Comparison of ENCODE assay signal across 24 mouse cellular contexts in genomic region chr7:19953054-19953453, GRCm38 (mm10). TPM values are rescaled to one million over a fixed set of nuclear protein-coding genes. Genes with fewer than 3 reads are reported as not detected.
A peak's percentile ranks its signal among the peaks of the same experiment; 100 is the strongest.
DNase-seq lines count a peak whose midpoint lies in the region; ATAC-seq and TF ChIP-seq lines count a peak whose summit lies in the region.
"Had no signal": no experiment of that assay in that cellular context is flagged by ENCODE, and none has a peak within 500 bp of the region (broad histone marks: within the 10 kb centered on the region; RNA-seq: fewer than 3 reads in every experiment).

No protein-coding gene starts in this region.

- peak; percentile 39; the same call in 1 of the 2 replicates for ATAC-seq in lung, embryonic 14.5 days (ENCODE audit: insufficient read depth)
- no peak; the same call in 1 of the 2 replicates for ATAC-seq in intestine, embryonic 14.5 days (replicated peaks; ENCODE audit: low FRiP score, low TSS enrichment, low read depth)
- ATAC-seq in stomach, embryonic 16.5 days (ENCODE audit: insufficient read depth, low FRiP score): peak; percentile 6; the same call in 1 of the 2 replicates
- no peak for ATAC-seq in heart, embryonic 12.5 days (ENCODE audit: insufficient number of reproducible peaks, low FRiP score)
- ATAC-seq: forebrain, embryonic 13.5 days; Patski had no signal

- 27% methylated on average over 9 of the region's 9 CpGs for WGBS in lung, embryonic 14.5 days
- 35% methylated on average over 9 of the region's 9 CpGs for WGBS in intestine, embryonic 14.5 days
- WGBS in stomach, embryonic 16.5 days: 33% methylated on average over 9 of the region's 9 CpGs
- WGBS in heart, embryonic 12.5 days: 57% methylated on average over 9 of the region's 9 CpGs

- H3K36me3 ChIP-seq in lung, embryonic 14.5 days (ENCODE audit: insufficient read depth): no peaks in the 10 kb centered on the region
- H3K36me3 ChIP-seq in intestine, embryonic 14.5 days (ENCODE audit: control insufficient read depth, insufficient read depth, low read length): no peaks in the 10 kb centered on the region
- no peaks in the 10 kb centered on the region for H3K36me3 ChIP-seq in stomach, embryonic 16.5 days (ENCODE audit: control insufficient read depth, insufficient read depth, low read length)
- no peaks in the 10 kb centered on the region for H3K36me3 ChIP-seq in heart, embryonic 12.5 days
- H3K36me3 ChIP-seq: heart, embryonic 13.5 days; limb, embryonic 12.5 days; neural tube, embryonic 15.5 days had no signal

- no peaks in the 10 kb centered on the region for H3K4me1 ChIP-seq in lung, embryonic 14.5 days (ENCODE audit: insufficient read depth)
- H3K4me1 ChIP-seq in intestine, embryonic 14.5 days (replicated peaks; ENCODE audit: control insufficient read depth, insufficient read depth, low read length): peaks cover 9% of the 10 kb centered on the region; the same call in 1 of the 2 replicates
- H3K4me1 ChIP-seq in stomach, embryonic 16.5 days (ENCODE audit: control insufficient read depth, insufficient read depth, low read length): peaks cover 10% of the 10 kb centered on the region
- H3K4me1 ChIP-seq in heart, embryonic 12.5 days (replicated peaks): no peaks in the 10 kb centered on the region
- H3K4me1 ChIP-seq: forebrain, embryonic 13.5 days; limb, embryonic 12.5 days; neural tube, embryonic 15.5 days had no signal

- H3K9me3 ChIP-seq in lung, embryonic 14.5 days (ENCODE audit: low read depth, low read length): no peaks in the 10 kb centered on the region
- no peaks in the 10 kb centered on the region for H3K9me3 ChIP-seq in intestine, embryonic 14.5 days (ENCODE audit: control insufficient read depth, low read length)
- H3K9me3 ChIP-seq in stomach, embryonic 16.5 days (replicated peaks; ENCODE audit: control insufficient read depth, low read length): no peaks in the 10 kb centered on the region
- no peaks in the 10 kb centered on the region for H3K9me3 ChIP-seq in heart, embryonic 12.5 days (replicated peaks)
- H3K9me3 ChIP-seq: forebrain, embryonic 13.5 days; heart, embryonic 13.5 days; limb, embryonic 12.5 days; megakaryocyte, embryonic 14.5 days; neural tube, embryonic 15.5 days had no signal

- DNase-seq in lung, embryonic 14.5 days: peak; percentile 9
- no peak for DNase-seq in lung, postnatal 14 days
- peak; percentile 42 for DNase-seq in R1 (ENCODE audit: low read depth, low spot score)
- DNase-seq in intestine, embryonic 14.5 days (ENCODE audit: low spot score): no peak
- no peak for DNase-seq in spleen, postnatal 14 days (ENCODE audit: low spot score in 2 of 2)
- DNase-seq: B cell, adult 2 months; cerebellum, adult 9-10 months; gastrocnemius, postnatal 36 days; heart, postnatal 36 days; lung, postnatal 10 days; right cerebral cortex, postnatal 4 days; thymus, postnatal 25 days had no signal

- no peak overlapping the region for H3K4me2 ChIP-seq in lung, embryonic 14.5 days
- peak overlapping the region; percentile 18; the same call in 1 of the 2 replicates for H3K4me2 ChIP-seq in intestine, embryonic 14.5 days (ENCODE audit: low read length)
- no peak overlapping the region for H3K4me2 ChIP-seq in stomach, embryonic 16.5 days (ENCODE audit: low read depth, low read length)
- H3K4me2 ChIP-seq in heart, embryonic 12.5 days: no peak overlapping the region
- H3K4me2 ChIP-seq: forebrain, embryonic 13.5 days; heart, embryonic 13.5 days; limb, embryonic 12.5 days; neural tube, embryonic 15.5 days had no signal

- no peaks in the 10 kb centered on the region for H3K27me3 ChIP-seq in lung, embryonic 14.5 days (ENCODE audit: insufficient read depth, low read length)
- H3K27me3 ChIP-seq in intestine, embryonic 14.5 days (replicated peaks; ENCODE audit: control insufficient read depth, insufficient read depth, low read length): no peaks in the 10 kb centered on the region
- H3K27me3 ChIP-seq in stomach, embryonic 16.5 days (ENCODE audit: control insufficient read depth, insufficient read depth, low read length): no peaks in the 10 kb centered on the region
- H3K27me3 ChIP-seq in heart, embryonic 12.5 days (replicated peaks): no peaks in the 10 kb centered on the region
- H3K27me3 ChIP-seq: forebrain, embryonic 13.5 days; limb, embryonic 12.5 days; neural tube, embryonic 15.5 days; Patski had no signal

- no peak for TF ChIP-seq CTCF in lung, embryonic 14.5 days (IDR thresholded peaks at IDR 0.05; ENCODE audit: low read depth)

- H3K4me3 ChIP-seq in lung, embryonic 14.5 days (ENCODE audit: low read depth, low read length): no peak overlapping the region
- no peak overlapping the region for H3K4me3 ChIP-seq in intestine, embryonic 14.5 days (ENCODE audit: low read depth, low read length)
- H3K4me3 ChIP-seq in stomach, embryonic 16.5 days (replicated peaks; ENCODE audit: low read length): no peak overlapping the region
- no peak overlapping the region for H3K4me3 ChIP-seq in heart, embryonic 12.5 days
- H3K4me3 ChIP-seq: forebrain, embryonic 13.5 days; heart, embryonic 13.5 days; left cerebral cortex, adult 2 months; limb, embryonic 12.5 days; megakaryocyte, embryonic 14.5 days; neural tube, embryonic 15.5 days had no signal

- H3K27ac ChIP-seq in lung, embryonic 14.5 days (ENCODE audit: low read depth): no peak overlapping the region
- H3K27ac ChIP-seq in intestine, embryonic 14.5 days (ENCODE audit: low read depth): no peak overlapping the region
- H3K27ac ChIP-seq in stomach, embryonic 16.5 days (ENCODE audit: low read length): no peak overlapping the region
- no peak overlapping the region for H3K27ac ChIP-seq in heart, embryonic 12.5 days (ENCODE audit: poor library complexity, severe bottlenecking)
- H3K27ac ChIP-seq: forebrain, embryonic 13.5 days; heart, embryonic 13.5 days; kidney, postnatal 0 days; left cerebral cortex, adult 2 months; limb, embryonic 12.5 days; liver, embryonic 14.5 days; neural tube, embryonic 15.5 days had no signal

- H3K9ac ChIP-seq in lung, embryonic 14.5 days: no peak overlapping the region
- H3K9ac ChIP-seq in intestine, embryonic 14.5 days (ENCODE audit: low read length): no peak overlapping the region
- no peak overlapping the region for H3K9ac ChIP-seq in stomach, embryonic 16.5 days (ENCODE audit: low read length)
- no peak overlapping the region for H3K9ac ChIP-seq in heart, embryonic 12.5 days
- H3K9ac ChIP-seq: forebrain, embryonic 13.5 days; heart, embryonic 13.5 days; limb, embryonic 12.5 days; liver, embryonic 14.5 days; neural tube, embryonic 15.5 days had no signal

RNA-seq across cellular contexts. Expression of gene Igsf23, which starts 2.5 kb away (rescaled TPM):
- 1.2 and 1.3 TPM in 2 replicates for polyA plus RNA-seq in lung, embryonic 14.5 days (2014; fragmentation: Nextera tagmentation; extraction: Ambion mirVana)
- polyA plus RNA-seq in intestine, embryonic 14.5 days (2014; fragmentation: Nextera tagmentation; extraction: Ambion mirVana): 1.1 and 1.7 TPM in 2 replicates
- polyA plus RNA-seq in stomach, embryonic 16.5 days (2015; fragmentation: Nextera tagmentation; extraction: Ambion mirVana): 3.1 and 3.8 TPM in 2 replicates
- 1.0 and 1.2 TPM in 2 replicates for polyA plus RNA-seq in heart, embryonic 12.5 days (2016; fragmentation: Nextera tagmentation; extraction: Ambion mirVana)
- polyA plus RNA-seq: cortical plate, adult 2 months; forebrain, embryonic 13.5 days had no signal

RNA-seq across cellular contexts. Expression of gene Ceacam20, which starts 12.2 kb away (rescaled TPM):
- not detected in 2 replicates for polyA plus RNA-seq in lung, embryonic 14.5 days (2014; fragmentation: Nextera tagmentation; extraction: Ambion mirVana)
- 0.05 TPM in 1 of 2 replicates, not detected in the other for polyA plus RNA-seq in intestine, embryonic 14.5 days (2014; fragmentation: Nextera tagmentation; extraction: Ambion mirVana)
- polyA plus RNA-seq in stomach, embryonic 16.5 days (2015; fragmentation: Nextera tagmentation; extraction: Ambion mirVana): 0.27 and 0.39 TPM in 2 replicates
- polyA plus RNA-seq in heart, embryonic 12.5 days (2016; fragmentation: Nextera tagmentation; extraction: Ambion mirVana): 0.42 TPM in 1 of 2 replicates, not detected in the other
- polyA plus RNA-seq: cortical plate, adult 2 months; forebrain, embryonic 13.5 days; heart, embryonic 13.5 days; kidney, postnatal 0 days; limb, embryonic 12.5 days; liver, embryonic 14.5 days; neural tube, embryonic 15.5 days; Patski had no signal

RNA-seq across cellular contexts. Expression of gene Pvr, which starts 32.1 kb away (rescaled TPM):
- polyA plus RNA-seq in lung, embryonic 14.5 days (2014; fragmentation: Nextera tagmentation; extraction: Ambion mirVana): 13.0 and 13.2 TPM in 2 replicates
- 10.6 and 11.9 TPM in 2 replicates for polyA plus RNA-seq in intestine, embryonic 14.5 days (2014; fragmentation: Nextera tagmentation; extraction: Ambion mirVana)
- 13.3 and 15.8 TPM in 2 replicates for polyA plus RNA-seq in stomach, embryonic 16.5 days (2015; fragmentation: Nextera tagmentation; extraction: Ambion mirVana)
- 15.7 and 16.0 TPM in 2 replicates for polyA plus RNA-seq in heart, embryonic 12.5 days (2016; fragmentation: Nextera tagmentation; extraction: Ambion mirVana)

RNA-seq across cellular contexts. Expression of gene Nlrp9b, which starts 38.2 kb away (rescaled TPM):
- not detected in 2 replicates for polyA plus RNA-seq in lung, embryonic 14.5 days (2014; fragmentation: Nextera tagmentation; extraction: Ambion mirVana)
- polyA plus RNA-seq in intestine, embryonic 14.5 days (2014; fragmentation: Nextera tagmentation; extraction: Ambion mirVana): not detected in 2 replicates
- polyA plus RNA-seq in stomach, embryonic 16.5 days (2015; fragmentation: Nextera tagmentation; extraction: Ambion mirVana): not detected in 2 replicates
- not detected in 2 replicates for polyA plus RNA-seq in heart, embryonic 12.5 days (2016; fragmentation: Nextera tagmentation; extraction: Ambion mirVana)
- polyA plus RNA-seq: cortical plate, adult 2 months; forebrain, embryonic 13.5 days; heart, embryonic 13.5 days; kidney, postnatal 0 days; limb, embryonic 12.5 days; liver, embryonic 14.5 days; neural tube, embryonic 15.5 days; Patski had no signal

Comparison
In these comparisons a context has a peak if more than half of its experiments do, and no peak if none do; other contexts are left out.
1. DNase-seq: peak in lung, embryonic 14.5 days (single experiment) and R1 (single experiment); none in lung, postnatal 14 days (single experiment), intestine, embryonic 14.5 days (single experiment) and spleen, postnatal 14 days (0 of 2).
2. ATAC-seq: peak in lung, embryonic 14.5 days (single experiment) and stomach, embryonic 16.5 days (single experiment); none in intestine, embryonic 14.5 days (single experiment) and heart, embryonic 12.5 days (single experiment).